Mouse (Mus musculus): ENCODE data around the gene Casz1.

- TF ChIP-seq CTCF (IDR thresholded peaks at IDR 0.05; ENCODE audit: low read depth, low read length) (no peak), TAL1 (conservative IDR thresholded peaks at IDR 0.05; ENCODE audit: low read depth, low read length) (no peak), GATA1 (IDR thresholded peaks at IDR 0.05; ENCODE audit: borderline replicate concordance, low read length) (no peak)
Observed at GRCm38 (mm10) chr4:148979837-148980236, 175.6 kb downstream of the Casz1 start.
